Mouse (Mus musculus): ENCODE results near the gene Chrng. TPM values are rescaled to one million over a fixed set of nuclear protein-coding genes. Genes with fewer than 3 reads are reported as not detected.

The Chrng gene
- polyA plus RNA-seq, 1 experiment from 2014 or later: 0.36 TPM

- Histone ChIP-seq H3K4me1 (replicated peaks; ENCODE audit: control insufficient read depth, insufficient read depth) (peaks cover 10% of the 10 kb centered on the region; the same call in 1 of the 2 replicates), H3K9me3 (ENCODE audit: control insufficient read depth, low read length) (no peaks in the 10 kb centered on the region), H3K4me2 (replicated peaks; ENCODE audit: low read depth) (peak overlapping the region; percentile 76), H3K4me3 (ENCODE audit: low read depth, low read length) (peak overlapping the region; percentile 71), H3K27ac (replicated peaks) (peak overlapping the region; percentile 100), H3K9ac (ENCODE audit: low read length) (peak overlapping the region; percentile 98), H3K27me3 (ENCODE audit: control insufficient read depth, insufficient read depth, low read length) (no peaks in the 10 kb centered on the region), H3K36me3 (ENCODE audit: control insufficient read depth, insufficient read depth, low read length) (peaks cover 1% of the 10 kb centered on the region)
- 4% methylated on average over 4 of the region's 4 CpGs for WGBS
- DNase-seq (ENCODE audit: low spot score): no peak
- TF ChIP-seq CTCF (IDR thresholded peaks at IDR 0.05; ENCODE audit: low read depth) (no peak), EP300 (optimal IDR thresholded peaks at IDR 0.05) (no peak)
- no peak for ATAC-seq (ENCODE audit: low FRiP score, low TSS enrichment)
Measured at GRCm38 (mm10) chr1:87214748-87215147, 10.3 kb downstream of the Chrng start.

GRCm38 (mm10) chr1:87217938-87218337 lies 13.5 kb downstream of the Chrng start:
- H3K9me3 ChIP-seq (ENCODE audit: control insufficient read depth, low read length): no peaks in the 10 kb centered on the region
- TF ChIP-seq CTCF (IDR thresholded peaks at IDR 0.05; ENCODE audit: low read depth) (peak; percentile 74), EP300 (optimal IDR thresholded peaks at IDR 0.05) (no peak)

DNA sequence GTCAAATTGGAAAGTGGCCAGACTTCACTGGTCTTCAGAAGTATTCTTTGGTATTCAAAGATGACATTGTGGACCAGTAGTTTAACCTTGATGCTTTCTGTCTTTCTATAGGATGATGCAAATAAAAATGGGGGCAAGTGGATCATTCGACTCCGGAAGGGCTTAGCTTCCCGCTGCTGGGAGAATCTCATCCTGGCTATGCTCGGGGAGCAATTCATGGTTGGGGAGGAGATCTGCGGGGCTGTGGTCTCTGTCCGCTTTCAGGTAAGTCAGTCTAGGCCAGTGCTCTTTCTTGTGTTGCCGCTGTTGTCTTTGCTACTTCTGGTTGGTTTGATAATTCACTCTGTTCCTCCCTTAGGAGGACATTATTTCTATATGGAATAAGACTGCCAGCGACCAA lies 21.3 kb downstream of the Chrng start:
- H3K4me3 ChIP-seq (ENCODE audit: low read depth, low read length): no peak overlapping the region
- no peak overlapping the region for H3K27ac ChIP-seq (replicated peaks)
- DNase-seq (ENCODE audit: low spot score): no peak
- no peak for ATAC-seq (ENCODE audit: low FRiP score, low TSS enrichment)
- no peak for TF ChIP-seq EP300 (optimal IDR thresholded peaks at IDR 0.05)
- TF ChIP-seq CTCF (IDR thresholded peaks at IDR 0.05; ENCODE audit: low read depth): no peak
- H3K9ac ChIP-seq (ENCODE audit: low read length): no peak overlapping the region
- 95% methylated on average over 8 of the region's 8 CpGs for WGBS
- H3K9me3 ChIP-seq (ENCODE audit: control insufficient read depth, low read length): no peaks in the 10 kb centered on the region
- H3K27me3 ChIP-seq (ENCODE audit: control insufficient read depth, insufficient read depth, low read length): no peaks in the 10 kb centered on the region
- H3K36me3 ChIP-seq (ENCODE audit: control insufficient read depth, insufficient read depth, low read length): peaks cover 59% of the 10 kb centered on the region
- no peaks in the 10 kb centered on the region for H3K4me1 ChIP-seq (replicated peaks; ENCODE audit: control insufficient read depth, insufficient read depth)
- H3K4me2 ChIP-seq (replicated peaks; ENCODE audit: low read depth): no peak overlapping the region

More at GRCm38 (mm10) chr1:87217938-87218337, 13.5 kb downstream of the Chrng start:
- Histone ChIP-seq H3K9ac (ENCODE audit: low read length) (no peak overlapping the region), H3K4me1 (replicated peaks; ENCODE audit: control insufficient read depth, insufficient read depth) (peaks cover 10% of the 10 kb centered on the region; the same call in 1 of the 2 replicates), H3K27ac (replicated peaks) (no peak overlapping the region), H3K27me3 (ENCODE audit: control insufficient read depth, insufficient read depth, low read length) (no peaks in the 10 kb centered on the region), H3K4me3 (ENCODE audit: low read depth, low read length) (no peak overlapping the region), H3K4me2 (replicated peaks; ENCODE audit: low read depth) (no peak overlapping the region), H3K36me3 (ENCODE audit: control insufficient read depth, insufficient read depth, low read length) (peaks cover 14% of the 10 kb centered on the region)
- DNase-seq (ENCODE audit: low spot score): no peak
- 38% methylated on average over 3 of the region's 3 CpGs for WGBS
- no peak for ATAC-seq (ENCODE audit: low FRiP score, low TSS enrichment)

DNA sequence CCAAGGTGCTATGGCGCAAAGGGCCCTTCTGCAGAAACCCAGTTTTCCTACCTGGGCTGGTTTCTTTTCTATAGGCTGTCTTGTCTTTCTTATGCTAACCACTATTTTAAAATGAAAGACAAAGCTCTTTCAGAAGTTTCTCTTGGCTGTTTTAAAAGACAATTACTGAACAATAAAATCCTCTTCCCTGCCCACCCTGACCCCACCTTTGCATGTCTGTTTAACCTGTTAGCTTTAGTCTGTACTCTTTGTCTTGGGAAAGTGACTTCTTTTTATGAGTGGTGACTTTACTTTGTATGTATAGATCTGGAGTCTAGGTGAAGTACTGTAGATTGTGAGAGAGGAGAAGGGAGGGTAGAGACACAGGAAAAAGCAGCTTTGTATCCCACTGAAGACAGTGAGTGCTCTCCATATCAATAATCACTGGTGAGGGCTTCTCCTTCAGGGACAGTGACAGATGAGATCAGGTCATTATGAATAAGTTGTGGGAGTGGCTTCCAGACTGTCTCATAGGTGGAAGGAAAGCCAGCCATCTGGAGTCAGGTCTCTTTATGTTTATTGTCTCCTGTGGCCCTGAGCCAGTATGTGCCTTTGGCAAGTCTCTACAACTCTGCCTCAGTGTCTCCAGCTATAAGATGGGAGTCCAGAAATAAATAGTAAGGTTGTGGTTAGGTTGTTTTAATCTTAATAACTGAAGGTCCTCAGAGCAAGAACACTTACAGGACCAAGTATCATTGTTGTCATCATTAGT lies 22.1 kb downstream of the Chrng start:
- 96% methylated on average over 1 of the region's 1 CpGs for WGBS
- DNase-seq (ENCODE audit: low spot score): no peak

GRCm38 (mm10) chr1:87227160-87227550 lies 22.7 kb downstream of the Chrng start:
- DNase-seq (ENCODE audit: low spot score) (no peak), ATAC-seq (ENCODE audit: low FRiP score, low TSS enrichment) (no peak)
- no peak overlapping the region for H3K9ac ChIP-seq (ENCODE audit: low read length)
- no peak overlapping the region for H3K27ac ChIP-seq (replicated peaks)
- no peak overlapping the region for H3K4me3 ChIP-seq (ENCODE audit: low read depth, low read length)
- H3K4me1 ChIP-seq (replicated peaks; ENCODE audit: control insufficient read depth, insufficient read depth): no peaks in the 10 kb centered on the region
- peaks cover 53% of the 10 kb centered on the region for H3K36me3 ChIP-seq (ENCODE audit: control insufficient read depth, insufficient read depth, low read length)
- no peak for TF ChIP-seq CTCF (IDR thresholded peaks at IDR 0.05; ENCODE audit: low read depth)
- TF ChIP-seq EP300 (optimal IDR thresholded peaks at IDR 0.05): no peak
- H3K4me2 ChIP-seq (replicated peaks; ENCODE audit: low read depth): no peak overlapping the region
- WGBS: 87% methylated on average over 3 of the region's 3 CpGs
- no peaks in the 10 kb centered on the region for H3K9me3 ChIP-seq (ENCODE audit: control insufficient read depth, low read length)
- no peaks in the 10 kb centered on the region for H3K27me3 ChIP-seq (ENCODE audit: control insufficient read depth, insufficient read depth, low read length)

More for the DNA sequence above, 22.1 kb downstream of the Chrng start:
- peaks cover 55% of the 10 kb centered on the region for H3K36me3 ChIP-seq (ENCODE audit: control insufficient read depth, insufficient read depth, low read length)
- no peak overlapping the region for H3K9ac ChIP-seq (ENCODE audit: low read length)
- no peak overlapping the region for H3K4me2 ChIP-seq (replicated peaks; ENCODE audit: low read depth)
- no peak overlapping the region for H3K4me3 ChIP-seq (ENCODE audit: low read depth, low read length)
- H3K27ac ChIP-seq (replicated peaks): no peak overlapping the region
- no peaks in the 10 kb centered on the region for H3K9me3 ChIP-seq (ENCODE audit: control insufficient read depth, low read length)
- ATAC-seq (ENCODE audit: low FRiP score, low TSS enrichment): no peak
- H3K27me3 ChIP-seq (ENCODE audit: control insufficient read depth, insufficient read depth, low read length): no peaks in the 10 kb centered on the region
- TF ChIP-seq CTCF (IDR thresholded peaks at IDR 0.05; ENCODE audit: low read depth): no peak
- no peak for TF ChIP-seq EP300 (optimal IDR thresholded peaks at IDR 0.05)
- H3K4me1 ChIP-seq (replicated peaks; ENCODE audit: control insufficient read depth, insufficient read depth): no peaks in the 10 kb centered on the region

DNA sequence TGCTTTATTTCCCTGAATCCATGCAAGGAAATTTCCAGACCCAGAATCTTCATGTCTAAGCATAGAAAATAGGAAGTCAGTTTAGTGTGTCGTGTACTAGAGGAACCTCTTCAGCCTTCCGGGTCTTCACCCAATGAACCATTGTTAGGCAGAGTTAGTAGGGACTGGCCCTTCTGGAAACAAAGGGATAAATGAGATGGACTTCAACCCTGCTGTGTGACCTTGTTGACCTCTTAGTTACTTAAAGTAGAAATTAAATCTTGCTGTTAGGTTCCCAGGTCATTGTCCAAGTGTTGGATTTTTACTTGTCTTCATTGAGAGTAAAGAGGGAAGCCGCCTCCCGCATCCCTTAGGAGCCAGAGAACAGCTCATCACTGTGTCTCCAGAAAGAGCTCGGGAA lies 26.1 kb downstream of the Chrng start:
- Histone ChIP-seq H3K27ac (replicated peaks) (no peak overlapping the region), H3K36me3 (ENCODE audit: control insufficient read depth, insufficient read depth, low read length) (peaks cover 37% of the 10 kb centered on the region), H3K4me3 (ENCODE audit: low read depth, low read length) (no peak overlapping the region), H3K4me1 (replicated peaks; ENCODE audit: control insufficient read depth, insufficient read depth) (no peaks in the 10 kb centered on the region), H3K9ac (ENCODE audit: low read length) (no peak overlapping the region), H3K4me2 (replicated peaks; ENCODE audit: low read depth) (no peak overlapping the region), H3K9me3 (ENCODE audit: control insufficient read depth, low read length) (no peaks in the 10 kb centered on the region), H3K27me3 (ENCODE audit: control insufficient read depth, insufficient read depth, low read length) (no peaks in the 10 kb centered on the region)
- ATAC-seq (ENCODE audit: low FRiP score, low TSS enrichment) (no peak), DNase-seq (ENCODE audit: low spot score) (no peak)
- no peak for TF ChIP-seq EP300 (optimal IDR thresholded peaks at IDR 0.05)
- TF ChIP-seq CTCF (IDR thresholded peaks at IDR 0.05; ENCODE audit: low read depth): no peak
- WGBS: 89% methylated on average over 5 of the region's 5 CpGs
